Mouse (Mus musculus) hematopoietic multipotent progenitor cell, adult 10-12 weeks (in vitro differentiated cells): ENCODE measurements around the gene Macf1. TPM values are rescaled to one million over a fixed set of nuclear protein-coding genes. Genes with fewer than 3 reads are reported as not detected.

Experiments
- polyA plus RNA-seq: library from polyadenylated mRNA; stranded (reverse); fragments of >175 nt; gene quantifications from 2 replicates; pipeline ENCODE4 v1.2.3, GENCODE M21; 2012; ENCODE audit warnings: low replicate concordance

The Macf1 gene
- polyA plus RNA-seq = 241 and 250 TPM in 2 replicates

GRCm38 (mm10) chr4:123684260-123684659 is at the start of gene Macf1:
Macf1 (minus strand) TSS chr4:123684360.

GRCm38 (mm10) chr4:123717574-123718433 is 33.6 kb upstream of the Macf1 start, which contains the start of gene Ndufs5:
Ndufs5 (minus strand) TSS chr4:123718202.

GRCm38 (mm10) chr4:123342642-123343470 is 341.3 kb downstream of the Macf1 start, which contains the start of gene Bmp8a:
Bmp8a (minus strand) TSS chr4:123343252.

GRCm38 (mm10) chr4:123323534-123323933 is 360.6 kb downstream of the Macf1 start, which contains the start of gene Oxct2a:
Oxct2a (minus strand) TSS chr4:123323634.

Other genes with a start within 250 kb of the Macf1 start
- gene Ndufs5, start 33.8 kb upstream of the Macf1 start, polyA plus RNA-seq = 29.4 and 51.7 TPM in 2 replicates
- 199 and 570 TPM in 2 replicates for gene Akirin1, start 66.0 kb upstream of the Macf1 start, polyA plus RNA-seq
- gene Rhbdl2, start 103.5 kb upstream of the Macf1 start, polyA plus RNA-seq = 0.19 TPM in 1 of 2 replicates, not detected in the other
- not detected in 2 replicates for gene 4933427I04Rik, start 175.3 kb upstream of the Macf1 start, polyA plus RNA-seq
- gene Mycbp, start 220.5 kb upstream of the Macf1 start, polyA plus RNA-seq = 2.0 and 22.0 TPM in 2 replicates
- gene Rragc, start 233.1 kb upstream of the Macf1 start, polyA plus RNA-seq = 14.5 and 22.7 TPM in 2 replicates
- 0.33 TPM in 1 of 2 replicates, not detected in the other for gene 4930535I16Rik, start 233.7 kb upstream of the Macf1 start, polyA plus RNA-seq